Mouse (Mus musculus): ENCODE results near the gene Mrpl28. TPM values are rescaled to one million over a fixed set of nuclear protein-coding genes. Genes with fewer than 3 reads are reported as not detected.

Gene Mrpl28
- polyA plus RNA-seq, 1 experiment from 2014 or later, result 156 TPM

GRCm38 (mm10) chr17:26116503-26117258, 6.6 kb upstream of the Mrpl28 start:
- Histone ChIP-seq H3K4me2 (no peak overlapping the region), H3K27me3 (peaks cover 79% of the 10 kb centered on the region), H3K27ac (no peak overlapping the region), H3K4me3 (replicated peaks) (no peak overlapping the region), H3K9ac (no peak overlapping the region), H3K4me1 (replicated peaks) (peaks cover 40% of the 10 kb centered on the region), H3K9me3 (replicated peaks) (no peaks in the 10 kb centered on the region), H3K36me3 (no peaks in the 10 kb centered on the region)
- ATAC-seq (ENCODE audit: low read depth) (no peak), DNase-seq (no peak)
- 73% methylated on average over 17 of the region's 17 CpGs for WGBS (ENCODE audit: insufficient replicate concordance)

GRCm38 (mm10) chr17:26119766-26120710, 3.3 kb upstream of the Mrpl28 start:
- WGBS (ENCODE audit: insufficient replicate concordance), result 35% methylated on average over 33 of the region's 33 CpGs
- Histone ChIP-seq H3K4me3 (replicated peaks) (no peak overlapping the region), H3K9ac (no peak overlapping the region), H3K27me3 (peaks cover 46% of the 10 kb centered on the region), H3K4me1 (replicated peaks) (peaks cover 43% of the 10 kb centered on the region), H3K4me2 (no peak overlapping the region), H3K9me3 (replicated peaks) (no peaks in the 10 kb centered on the region), H3K27ac (no peak overlapping the region), H3K36me3 (peaks cover 4% of the 10 kb centered on the region)
- DNase-seq (peak; percentile 47), ATAC-seq (ENCODE audit: low read depth) (peak; percentile 34; the same call in 1 of the 2 replicates)

GRCm38 (mm10) chr17:26122431-26123140, 714 bp upstream of the Mrpl28 start:
- Histone ChIP-seq H3K4me1 (replicated peaks) (peaks cover 40% of the 10 kb centered on the region), H3K36me3 (peaks cover 28% of the 10 kb centered on the region), H3K9me3 (replicated peaks) (no peaks in the 10 kb centered on the region), H3K4me3 (replicated peaks) (peak overlapping the region; percentile 90), H3K9ac (peak overlapping the region; percentile 88; the same call in 1 of the 2 replicates), H3K4me2 (peak overlapping the region; percentile 92), H3K27me3 (peaks cover 20% of the 10 kb centered on the region), H3K27ac (no peak overlapping the region)
- ATAC-seq (ENCODE audit: low read depth), result no peak
- WGBS (ENCODE audit: insufficient replicate concordance), result 50% methylated on average over 5 of the region's 5 CpGs
- no peak for DNase-seq

GRCm38 (mm10) chr17:26124560-26124959, 1.3 kb downstream of the Mrpl28 start:
- peak overlapping the region; percentile 92 for H3K4me2 ChIP-seq
- H3K27me3 ChIP-seq, result peaks cover 2% of the 10 kb centered on the region; the same call in 1 of the 2 replicates
- H3K36me3 ChIP-seq, result peaks cover 47% of the 10 kb centered on the region
- no peaks in the 10 kb centered on the region for H3K9me3 ChIP-seq (replicated peaks)
- 70% methylated on average over 7 of the region's 7 CpGs for WGBS (ENCODE audit: insufficient replicate concordance)
- H3K4me3 ChIP-seq (replicated peaks), result peak overlapping the region; percentile 90
- peak overlapping the region; percentile 74 for H3K27ac ChIP-seq
- peak overlapping the region; percentile 88 for H3K9ac ChIP-seq
- no peak for ATAC-seq (ENCODE audit: low read depth)
- no peak for DNase-seq
- H3K4me1 ChIP-seq (replicated peaks), result peaks cover 40% of the 10 kb centered on the region

GRCm38 (mm10) chr17:26125226-26125625, 1.9 kb downstream of the Mrpl28 start:
- Histone ChIP-seq H3K27me3 (no peaks in the 10 kb centered on the region), H3K36me3 (peaks cover 53% of the 10 kb centered on the region)

GRCm38 (mm10) chr17:26131062-26131732, 7.9 kb downstream of the Mrpl28 start:
- Histone ChIP-seq H3K27me3 (no peaks in the 10 kb centered on the region), H3K36me3 (peaks cover 57% of the 10 kb centered on the region), H3K9me3 (replicated peaks) (no peaks in the 10 kb centered on the region), H3K4me3 (replicated peaks) (no peak overlapping the region), H3K9ac (no peak overlapping the region), H3K4me2 (no peak overlapping the region), H3K4me1 (replicated peaks) (0 out of 2 replicates have a peak, but pooled peaks cover 5% of the 10 kb centered on the region), H3K27ac (no peak overlapping the region)
- 88% methylated on average over 18 of the region's 18 CpGs for WGBS (ENCODE audit: insufficient replicate concordance)
- ATAC-seq (ENCODE audit: low read depth) (no peak), DNase-seq (no peak)

More at GRCm38 (mm10) chr17:26125226-26125625, 1.9 kb downstream of the Mrpl28 start:
- no peak for DNase-seq
- peak overlapping the region; percentile 88; the same call in 1 of the 2 replicates for H3K9ac ChIP-seq
- H3K4me2 ChIP-seq, result peak overlapping the region; percentile 92
- no peaks in the 10 kb centered on the region for H3K9me3 ChIP-seq (replicated peaks)
- H3K27ac ChIP-seq, result no peak overlapping the region
- 86% methylated on average over 10 of the region's 10 CpGs for WGBS (ENCODE audit: insufficient replicate concordance)
- peaks cover 35% of the 10 kb centered on the region for H3K4me1 ChIP-seq (replicated peaks)
- H3K4me3 ChIP-seq (replicated peaks), result no peak overlapping the region
- ATAC-seq (ENCODE audit: low read depth), result no peak

GRCm38 (mm10) chr17:26131856-26132853, 8.9 kb downstream of the Mrpl28 start:
- Histone ChIP-seq H3K27me3 (no peaks in the 10 kb centered on the region), H3K4me3 (replicated peaks) (no peak overlapping the region), H3K27ac (no peak overlapping the region), H3K36me3 (peaks cover 48% of the 10 kb centered on the region), H3K4me2 (no peak overlapping the region), H3K9ac (no peak overlapping the region), H3K4me1 (replicated peaks) (peaks cover 6% of the 10 kb centered on the region; the same call in 1 of the 2 replicates), H3K9me3 (replicated peaks) (no peaks in the 10 kb centered on the region)
- DNase-seq (no peak), ATAC-seq (ENCODE audit: low read depth) (no peak)
- 85% methylated on average over 18 of the region's 18 CpGs for WGBS (ENCODE audit: insufficient replicate concordance)

GRCm38 (mm10) chr17:26137106-26137750, 13.9 kb downstream of the Mrpl28 start:
- WGBS (ENCODE audit: insufficient replicate concordance), result 78% methylated on average over 11 of the region's 11 CpGs
- ATAC-seq (ENCODE audit: low read depth) (no peak), DNase-seq (no peak)
- peak overlapping the region; percentile 95 for H3K9ac ChIP-seq
- H3K4me1 ChIP-seq (replicated peaks), result peaks cover 36% of the 10 kb centered on the region
- no peaks in the 10 kb centered on the region for H3K27me3 ChIP-seq
- peak overlapping the region; percentile 88 for H3K27ac ChIP-seq
- H3K9me3 ChIP-seq (replicated peaks), result no peaks in the 10 kb centered on the region
- peak overlapping the region; percentile 93 for H3K4me2 ChIP-seq
- peak overlapping the region; percentile 78; the same call in 1 of the 2 replicates for H3K4me3 ChIP-seq (replicated peaks)
- H3K36me3 ChIP-seq, result 0 out of 2 replicates have a peak, but pooled peaks cover under 1% of the 10 kb centered on the region

GRCm38 (mm10) chr17:26137751-26138130, 14.4 kb downstream of the Mrpl28 start:
- no peak for DNase-seq
- Histone ChIP-seq H3K4me3 (replicated peaks) (peak overlapping the region; percentile 78), H3K9me3 (replicated peaks) (no peaks in the 10 kb centered on the region), H3K27ac (peak overlapping the region; percentile 88), H3K4me2 (peak overlapping the region; percentile 93), H3K4me1 (replicated peaks) (peaks cover 36% of the 10 kb centered on the region), H3K27me3 (no peaks in the 10 kb centered on the region), H3K36me3 (peaks cover 5% of the 10 kb centered on the region), H3K9ac (peak overlapping the region; percentile 95)
- ATAC-seq (ENCODE audit: low read depth), result no peak
- WGBS (ENCODE audit: insufficient replicate concordance), result 66% methylated on average over 2 of the region's 2 CpGs
